Comparison of ENCODE assay signal across 11 mouse cellular contexts in genomic region chr11:80062159-80062558, GRCm38 (mm10). TPM values are rescaled to one million over a fixed set of nuclear protein-coding genes. Genes with fewer than 3 reads are reported as not detected.
A peak's percentile ranks its signal among the peaks of the same experiment; 100 is the strongest.
DNase-seq lines count a peak whose midpoint lies in the region; ATAC-seq and TF ChIP-seq lines count a peak whose summit lies in the region.
"Had no signal": no experiment of that assay in that cellular context is flagged by ENCODE, and none has a peak within 500 bp of the region (broad histone marks: within the 10 kb centered on the region; RNA-seq: fewer than 3 reads in every experiment).

No protein-coding gene starts in this region.

- ATAC-seq in hindbrain, postnatal 0 days, result no peak
- no peak for ATAC-seq in hindbrain, embryonic 16.5 days

- H3K27ac ChIP-seq in hindbrain, postnatal 0 days, result peak overlapping the region; percentile 54; the same call in 1 of the 2 replicates
- no peak overlapping the region for H3K27ac ChIP-seq in hindbrain, embryonic 16.5 days (ENCODE audit: low read depth, low read length)
- H3K27ac ChIP-seq: heart, embryonic 13.5 days had no signal

- H3K36me3 ChIP-seq in hindbrain, postnatal 0 days (ENCODE audit: insufficient read depth, low read length), result peaks cover 20% of the 10 kb centered on the region; the same call in 1 of the 2 replicates
- H3K36me3 ChIP-seq in hindbrain, embryonic 16.5 days (ENCODE audit: control insufficient read depth, insufficient read depth, low read length), result no peaks in the 10 kb centered on the region; the same call in 1 of the 2 replicates

- WGBS in hindbrain, postnatal 0 days, result 46% methylated on average over 4 of the region's 4 CpGs
- WGBS in hindbrain, embryonic 16.5 days, result 64% methylated on average over 4 of the region's 4 CpGs

- no peak overlapping the region for H3K9ac ChIP-seq in hindbrain, postnatal 0 days (replicated peaks; ENCODE audit: low read length)
- no peak overlapping the region for H3K9ac ChIP-seq in hindbrain, embryonic 16.5 days (ENCODE audit: low read depth, low read length)
- H3K9ac ChIP-seq: heart, embryonic 13.5 days had no signal

- H3K4me3 ChIP-seq in hindbrain, postnatal 0 days (ENCODE audit: low read length), result no peak overlapping the region
- H3K4me3 ChIP-seq in hindbrain, embryonic 16.5 days (ENCODE audit: low read length), result no peak overlapping the region
- H3K4me3 ChIP-seq: heart, embryonic 13.5 days had no signal

- no peaks in the 10 kb centered on the region for H3K9me3 ChIP-seq in hindbrain, postnatal 0 days (ENCODE audit: low read length)
- no peaks in the 10 kb centered on the region for H3K9me3 ChIP-seq in hindbrain, embryonic 16.5 days (ENCODE audit: control insufficient read depth, low read length)
- H3K9me3 ChIP-seq: G1E; heart, embryonic 13.5 days had no signal

- no peaks in the 10 kb centered on the region for H3K4me1 ChIP-seq in hindbrain, postnatal 0 days (ENCODE audit: insufficient read depth, low read length)
- no peaks in the 10 kb centered on the region for H3K4me1 ChIP-seq in hindbrain, embryonic 16.5 days (ENCODE audit: control insufficient read depth, insufficient read depth, low read depth, low read length)
- H3K4me1 ChIP-seq: heart, embryonic 13.5 days had no signal

- H3K27me3 ChIP-seq in hindbrain, postnatal 0 days (ENCODE audit: insufficient read depth, low read length), result no peaks in the 10 kb centered on the region
- no peaks in the 10 kb centered on the region for H3K27me3 ChIP-seq in hindbrain, embryonic 16.5 days (replicated peaks; ENCODE audit: control insufficient read depth, insufficient read depth, low read length)
- H3K27me3 ChIP-seq: heart, embryonic 13.5 days had no signal

- H3K4me2 ChIP-seq in hindbrain, postnatal 0 days (ENCODE audit: low read depth, low read length), result no peak overlapping the region
- H3K4me2 ChIP-seq in hindbrain, embryonic 16.5 days (ENCODE audit: low read length), result no peak overlapping the region
- H3K4me2 ChIP-seq: heart, embryonic 13.5 days had no signal

- TF ChIP-seq CTCF in hindbrain, postnatal 0 days (IDR thresholded peaks at IDR 0.05; ENCODE audit: low read depth), result no peak

- DNase-seq in hindbrain, postnatal 0 days (ENCODE audit: low spot score), result no peak
- DNase-seq in urinary bladder, postnatal 14 days (ENCODE audit: low spot score), result peak; percentile 10
- no peak for DNase-seq in urinary bladder, postnatal 10 days (ENCODE audit: low spot score)
- peak; percentile 57 to 63 for DNase-seq in layer of hippocampus, adult 8-10 months (ENCODE audit: low spot score in 2 of 2)
- no peak for DNase-seq in thymus, postnatal 0 days (ENCODE audit: low spot score)
- no peak for DNase-seq in yolk sac, embryonic 10.5 days (ENCODE audit: low spot score)
- no peak for DNase-seq in cerebellum, postnatal 4 days (ENCODE audit: low spot score in 2 of 2)
- DNase-seq: retina, postnatal 1 day had no signal

RNA-seq across cellular contexts. Expression of gene Crlf3, which starts 18.6 kb away (rescaled TPM):
- 12.0 and 15.8 TPM in 2 replicates for total RNA-seq in hindbrain, postnatal 0 days (2014; rRNA removed)
- polyA plus RNA-seq in hindbrain, postnatal 0 days (2015; fragmentation: Nextera tagmentation; extraction: Ambion mirVana), result 11.0 and 12.6 TPM in 2 replicates
- polyA plus RNA-seq in hindbrain, embryonic 16.5 days (2015; fragmentation: Nextera tagmentation; extraction: Ambion mirVana), result 12.6 and 13.8 TPM in 2 replicates
- total RNA-seq in layer of hippocampus, adult 8-10 months (2022), result 10 to 100 TPM; 18.9 to 24.8 (median 22.4) TPM
- polyA plus RNA-seq in thymus, postnatal 0 days (2015; fragmentation: Nextera tagmentation; extraction: Ambion mirVana), result 110 and 116 TPM in 2 replicates

RNA-seq across cellular contexts. Expression of gene Atad5, which starts 27.0 kb away (rescaled TPM):
- 4.7 and 9.4 TPM in 2 replicates for total RNA-seq in hindbrain, postnatal 0 days (2014; rRNA removed)
- polyA plus RNA-seq in hindbrain, postnatal 0 days (2015; fragmentation: Nextera tagmentation; extraction: Ambion mirVana), result 3.3 and 4.1 TPM in 2 replicates
- 4.3 and 4.4 TPM in 2 replicates for polyA plus RNA-seq in hindbrain, embryonic 16.5 days (2015; fragmentation: Nextera tagmentation; extraction: Ambion mirVana)
- total RNA-seq in layer of hippocampus, adult 8-10 months (2022), result 1 to 10 TPM; 2.8 to 4.7 (median 3.3) TPM
- polyA plus RNA-seq in thymus, postnatal 0 days (2015; fragmentation: Nextera tagmentation; extraction: Ambion mirVana), result 14.9 and 15.7 TPM in 2 replicates

Comparison
In these comparisons a context has a peak if more than half of its experiments do, and no peak if none do; other contexts are left out.
1. DNase-seq: peak in urinary bladder, postnatal 14 days (single experiment) and layer of hippocampus, adult 8-10 months (2 of 2); none in hindbrain, postnatal 0 days (single experiment), urinary bladder, postnatal 10 days (single experiment), thymus, postnatal 0 days (single experiment), yolk sac, embryonic 10.5 days (single experiment) and cerebellum, postnatal 4 days (0 of 2).